Mouse (Mus musculus) brain, embryonic 18.5 days (tissue): ENCODE data around the gene Pgghg.

Experiments used
- DNase-seq: peaks from one replicate; pipeline ENCODE4 v3.0.0-alpha.2; 2012; ENCODE audit warnings: low read depth, low spot score

Pgghg gene

DNA sequence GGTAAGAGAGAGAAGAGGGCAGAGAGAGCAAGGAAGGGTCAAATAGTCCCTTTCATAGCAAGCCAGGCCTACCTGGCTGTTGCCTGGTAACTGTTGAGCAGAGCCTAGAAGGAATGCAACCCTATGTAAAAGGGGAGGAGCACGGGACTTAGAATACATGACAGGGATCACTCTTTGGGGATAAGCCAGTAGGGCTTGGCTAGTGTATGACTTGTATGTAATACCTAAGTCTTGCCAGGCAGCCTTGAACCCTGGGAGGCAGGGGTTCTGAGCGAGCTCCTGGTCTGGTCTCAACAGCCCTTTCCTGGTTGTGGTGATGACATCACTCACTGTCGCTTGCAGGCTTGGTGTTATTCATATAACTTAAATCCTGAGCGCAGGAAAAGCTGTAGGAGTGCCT is 47.8 kb downstream of the Pgghg start:
- DNase-seq = no peak

DNA sequence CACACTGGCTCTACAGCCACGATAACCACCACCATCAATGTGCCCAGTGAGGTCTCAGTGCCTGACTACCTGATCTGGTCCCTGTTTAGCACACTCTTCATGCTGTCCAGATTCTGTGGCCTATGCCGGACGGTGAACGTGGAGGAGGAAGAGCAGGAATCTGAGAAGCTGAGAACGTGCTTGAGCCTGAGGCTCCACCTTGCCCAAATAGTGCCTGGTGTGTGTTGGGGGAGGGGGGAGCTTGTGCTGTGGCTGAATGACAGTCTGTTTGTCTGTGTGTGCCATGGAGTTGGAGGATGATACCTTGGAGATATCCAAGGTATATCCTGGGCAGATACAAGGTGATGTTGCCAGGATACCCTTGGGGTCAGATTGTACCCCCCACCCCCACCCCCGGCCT is 49.0 kb downstream of the Pgghg start:
- no peak for DNase-seq

DNA sequence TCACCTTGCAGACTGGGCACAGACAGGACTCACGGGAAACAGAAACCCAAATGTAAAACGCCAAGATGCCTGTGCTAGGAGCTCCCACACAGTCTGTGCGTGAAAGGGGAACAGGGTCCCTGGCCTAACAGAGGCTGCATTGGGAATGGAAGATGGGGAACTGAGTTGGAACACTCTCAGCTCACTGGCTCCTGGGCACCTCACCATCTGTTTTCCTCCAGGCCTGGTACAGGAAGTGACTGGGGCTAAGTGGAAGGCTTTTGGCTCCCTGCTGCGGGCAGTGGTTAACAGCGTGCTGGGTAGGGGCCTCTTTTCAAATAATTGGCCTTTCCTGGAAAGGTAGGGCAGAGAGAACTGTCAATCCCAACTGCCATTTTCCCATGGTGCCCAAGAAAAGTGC is 49.4 kb downstream of the Pgghg start:
- DNase-seq = no peak

DNA sequence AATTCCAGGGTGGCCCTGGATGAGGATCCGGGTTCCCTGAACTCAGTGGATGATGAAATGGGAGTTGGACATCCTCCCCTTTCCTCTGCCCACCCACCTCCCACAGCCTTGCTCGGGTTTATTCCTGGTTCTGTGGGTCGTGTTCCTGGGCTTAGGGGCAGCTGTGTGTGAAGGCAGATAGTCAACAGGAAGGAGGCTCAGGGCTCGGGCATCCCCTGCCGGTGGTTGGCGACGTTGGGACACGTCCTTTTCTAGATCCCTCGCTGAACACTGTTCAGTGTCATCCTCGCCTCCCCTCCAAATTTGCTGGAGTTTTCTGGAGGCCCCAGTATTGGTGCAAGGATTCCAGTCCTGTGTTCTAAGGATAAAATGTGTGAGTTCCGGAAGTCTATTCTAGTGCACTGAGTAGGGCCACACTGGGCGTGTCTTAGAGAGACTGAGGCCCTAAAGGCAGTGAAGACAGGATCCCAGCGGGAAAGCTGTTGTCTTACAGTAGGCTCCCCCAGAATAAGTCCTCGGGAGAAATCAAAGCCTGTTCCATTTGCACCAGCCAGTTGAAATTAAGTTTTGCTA is 50.0 kb downstream of the Pgghg start:
- DNase-seq = no peak
